Mouse (Mus musculus) heart, adult 2 months (tissue): ENCODE results near the gene Son. TPM values are rescaled to one million over a fixed set of nuclear protein-coding genes. Genes with fewer than 3 reads are reported as not detected.
A peak's percentile ranks its signal among the peaks of the same experiment; 100 is the strongest.

ENCODE experiments used
- DNase-seq, 2 experiments: peaks; one replicate each; pipeline ENCODE4 v3.0.0; 2021
- H3K27ac ChIP-seq: fragments of 200-600 bp; 2 replicates; pipeline ENCODE4 v1.8.1; 2022
- H3K27me3 ChIP-seq: fragments of 200-500 bp; 2 replicates; pipeline ENCODE4 v1.6.1; 2012; ENCODE audit warnings: mild to moderate bottlenecking, low read length, inconsistent platforms, mixed read lengths; ENCODE audit not compliant: control insufficient read depth, insufficient read depth
- H3K36me3 ChIP-seq: fragments of 200-500 bp; 2 replicates; pipeline ENCODE4 v1.6.1; 2012; ENCODE audit warnings: low read length, inconsistent platforms; ENCODE audit not compliant: control insufficient read depth, insufficient read depth
- H3K4me1 ChIP-seq: fragments of 200-500 bp; 2 replicates; pipeline ENCODE4 v1.6.1; 2011; ENCODE audit warnings: low read length; ENCODE audit not compliant: control insufficient read depth, insufficient read depth
- H3K4me3 ChIP-seq: fragments of 200-600 bp; 2 replicates; pipeline ENCODE4 v1.8.1; 2022
- H3K79me2 ChIP-seq: fragments of 200-500 bp; replicated peaks from 2 replicates; pipeline ENCODE4 v1.6.1; 2012; ENCODE audit warnings: mild to moderate bottlenecking, inconsistent platforms, low read length, moderate library complexity, mixed read lengths; ENCODE audit not compliant: control insufficient read depth, insufficient read depth
- H3K9ac ChIP-seq: fragments of 200-500 bp; 2 replicates; pipeline ENCODE4 v1.6.1; 2012; ENCODE audit warnings: low read depth, mild to moderate bottlenecking, control low read depth, inconsistent platforms, low read length, mixed read lengths
- CTCF ChIP-seq: fragments of 200-600 bp; IDR thresholded peaks from 2 replicates; pipeline ENCODE4 v1.8.1; 2022; ENCODE audit warnings: antibody characterized with exemption, mild to moderate bottlenecking, moderate library complexity
- EP300 ChIP-seq: fragments of 200-500 bp; IDR thresholded peaks from 2 replicates; pipeline ENCODE4 v1.6.1; 2011; ENCODE audit warnings: low read depth, low read length, control low read depth; ENCODE audit not compliant: insufficient read depth
- POLR2A ChIP-seq: fragments of 200-500 bp; IDR thresholded peaks from 2 replicates; pipeline ENCODE4 v1.6.1; 2011; ENCODE audit warnings: mild to moderate bottlenecking, low read depth, low read length, control low read depth; ENCODE audit not compliant: insufficient read depth
- WGBS: fragments of 180-500 bp; shearing (Covaris S2); methylation state at CpG from one replicate; pipeline ENCODE4 v1.1.7; 2018; 5-methylcytosine and 5-hydroxymethylcytosine counted together
- intact Hi-C: fragments of 180-260 bp; cut with DNase I; formaldehyde crosslinking; loops from one replicate; pipeline ENCODE4 v1.15.1; 2025
- polyA plus RNA-seq: library from polyadenylated mRNA; depleted of rRNA; stranded (reverse); fragments of >200 nt; gene quantifications from 2 replicates; pipeline ENCODE4 v1.2.3, GENCODE M21; 2012; rRNA removed
- total RNA-seq, 2 experiments: library from RNA; stranded (reverse); gene quantifications; 2 replicates each; pipeline ENCODE4 v1.2.3; 2021

The Son gene
- total and polyA plus RNA-seq, 3 experiments, result 111 to 135 (median 134) TPM

DNA sequence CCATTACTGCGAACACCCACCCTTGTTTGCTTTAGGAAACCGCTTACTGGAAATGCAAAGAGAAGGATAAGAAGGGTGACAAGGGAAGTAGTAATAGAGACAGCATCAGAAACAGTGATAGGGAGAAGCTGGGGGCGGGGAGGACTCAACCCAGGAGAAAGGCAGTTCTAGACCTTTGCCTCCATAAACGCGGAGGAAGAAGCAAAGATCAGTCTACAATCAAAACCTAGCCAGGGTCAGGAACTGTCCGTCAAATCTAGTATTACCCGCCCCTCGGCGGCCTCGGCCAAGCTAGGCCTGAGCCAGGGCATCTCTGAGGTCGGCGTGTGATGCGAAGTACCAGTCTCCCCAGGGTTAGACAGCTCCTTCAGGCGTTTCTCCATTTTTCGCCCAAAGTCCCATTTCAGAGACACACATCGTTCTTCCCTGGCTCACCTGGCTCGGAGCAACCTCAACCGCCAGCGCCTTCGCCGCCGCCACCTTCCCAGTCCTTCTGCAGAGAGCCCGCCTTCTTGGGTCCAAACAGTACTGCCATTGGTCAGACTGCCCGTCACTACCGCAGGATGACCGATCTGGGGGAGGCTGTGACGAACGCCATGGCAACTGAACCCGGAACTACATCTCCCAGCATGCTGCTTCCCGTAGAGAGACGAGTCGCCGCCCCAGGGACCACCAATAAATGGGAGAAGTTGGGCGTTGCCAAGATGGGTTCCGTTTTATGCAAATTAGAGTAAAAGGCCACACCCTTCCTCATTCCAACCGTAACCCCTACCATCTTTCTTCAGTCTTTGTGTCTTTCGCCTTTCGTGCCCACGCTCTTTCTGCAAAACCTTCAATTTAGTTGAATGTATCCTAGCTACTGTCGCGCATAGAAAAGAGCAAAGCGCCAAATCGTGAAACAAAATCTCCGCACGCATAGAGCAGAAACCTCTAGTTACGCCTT, 81.1 kb downstream of the Son start, which contains the start of gene Cryzl1:
TSS of gene Cryzl1 (minus strand) at position 853 of the 943 bp plus-strand sequence.
- intact Hi-C loops, result loop anchor here (2.0 to 5.0 kb wide), 3 partner anchors 40 to 574 kb away; partner anchors contain the start of genes Donson and Smim11
- DNase-seq, result peak; percentile 98 to 99
- peak within 1 kb of the TSS; percentile 92 for H3K9ac ChIP-seq
- H3K27me3 ChIP-seq, result no peaks in the 10 kb centered on the region
- H3K4me3 ChIP-seq, result peak within 1 kb of the TSS; percentile 81
- H3K79me2 ChIP-seq, result peaks cover 5% of the 10 kb centered on the region
- peak; percentile 52 for TF ChIP-seq POLR2A
- no peak for TF ChIP-seq CTCF
- TF ChIP-seq EP300, result peak; percentile 78
- peaks cover 6% of the 10 kb centered on the region; the same call in 1 of the 2 replicates for H3K4me1 ChIP-seq
- WGBS, result under 1% methylated on average over 46 of the region's 46 CpGs
- H3K27ac ChIP-seq, result peak within 1 kb of the TSS; percentile 83
- no peaks in the 10 kb centered on the region for H3K36me3 ChIP-seq

Other genes starting within 250 kb of the Son start
- 100 to 1,000 TPM in 1 of 2 experiments, 10 to 100 TPM in 1; 98.2 to 122 TPM for gene Il10rb, start 241.3 kb upstream of the Son start, total RNA-seq
- 136 and 182 TPM in 2 replicates for gene Il10rb, start 241.3 kb upstream of the Son start, polyA plus RNA-seq
- 10 to 100 TPM; 23.6 to 24.0 TPM for gene Ifnar1, start 162.3 kb upstream of the Son start, total RNA-seq
- 12.5 and 20.2 TPM in 2 replicates for gene Ifnar1, start 162.3 kb upstream of the Son start, polyA plus RNA-seq
- gene Ifngr2, start 100.4 kb upstream of the Son start, total RNA-seq, result 100 to 1,000 TPM; 120 TPM
- 100 and 140 TPM in 2 replicates for gene Ifngr2, start 100.4 kb upstream of the Son start, polyA plus RNA-seq
- 10 to 100 TPM; 47.0 to 62.7 TPM for gene Tmem50b, start 49.7 kb upstream of the Son start, total RNA-seq
- 63.4 and 99.8 TPM in 2 replicates for gene Tmem50b, start 49.7 kb upstream of the Son start, polyA plus RNA-seq
- 10 to 100 TPM; 31.1 to 34.1 TPM for gene Dnajc28, start 28.5 kb upstream of the Son start, total RNA-seq
- 9.8 and 19.5 TPM in 2 replicates for gene Dnajc28, start 28.5 kb upstream of the Son start, polyA plus RNA-seq
- 10 to 100 TPM; 62.7 to 66.2 TPM for gene Gart, start 554 bp upstream of the Son start, total RNA-seq
- gene Gart, start 554 bp upstream of the Son start, polyA plus RNA-seq, result 25.0 and 43.4 TPM in 2 replicates
- 1 to 10 TPM; 3.9 to 4.9 TPM for gene Donson, start 41.3 kb downstream of the Son start, total RNA-seq
- gene Donson, start 41.3 kb downstream of the Son start, polyA plus RNA-seq, result 2.4 and 5.8 TPM in 2 replicates
- 10 to 100 TPM; 22.2 to 26.0 TPM for gene Cryzl1, start 81.5 kb downstream of the Son start, total RNA-seq
- 19.2 and 37.5 TPM in 2 replicates for gene Cryzl1, start 81.5 kb downstream of the Son start, polyA plus RNA-seq
- 10 to 100 TPM; 45.1 to 46.7 TPM for gene Itsn1, start 81.8 kb downstream of the Son start, total RNA-seq
- 35.8 and 48.5 TPM in 2 replicates for gene Itsn1, start 81.8 kb downstream of the Son start, polyA plus RNA-seq